Mouse (Mus musculus): ENCODE results near the gene Osgin1. TPM values are rescaled to one million over a fixed set of nuclear protein-coding genes. Genes with fewer than 3 reads are reported as not detected.

The Osgin1 gene
- total and polyA plus RNA-seq, 3 experiments, result 0.10 to 0.49 TPM; not detected in 1

DNA sequence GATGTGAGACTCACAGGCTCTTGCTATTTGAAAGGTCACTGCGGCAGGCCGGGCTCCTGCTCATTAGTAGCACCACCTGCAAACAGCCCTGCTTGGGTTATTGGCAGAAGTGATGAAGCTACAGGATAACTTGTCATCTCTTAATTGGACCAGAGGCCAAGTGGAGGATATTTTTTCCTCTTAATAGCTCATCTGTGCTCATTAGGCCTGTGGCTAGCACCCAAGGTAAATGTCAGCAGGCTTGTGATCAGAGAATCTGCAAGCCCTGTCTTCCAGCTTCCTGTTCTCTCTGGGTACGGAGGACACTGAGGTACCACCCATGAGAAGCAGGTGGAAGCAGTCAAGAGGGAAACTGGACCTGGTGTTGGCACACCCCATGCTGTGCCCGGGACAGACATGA lies 17.2 kb downstream of the Osgin1 start:
- peaks cover 14% of the 10 kb centered on the region for H3K27me3 ChIP-seq (ENCODE audit: insufficient read depth, low read length)
- TF ChIP-seq TAL1 (conservative IDR thresholded peaks at IDR 0.05; ENCODE audit: low read depth, low read length) (no peak), CTCF (IDR thresholded peaks at IDR 0.05; ENCODE audit: low read depth, low read length) (no peak), GATA1 (IDR thresholded peaks at IDR 0.05; ENCODE audit: borderline replicate concordance, low read length) (no peak), POLR2AphosphoS5 (IDR thresholded peaks at IDR 0.05; ENCODE audit: insufficient replicate concordance, low read depth, low read length) (no peak), GATA2 (IDR thresholded peaks at IDR 0.05; ENCODE audit: borderline replicate concordance, low read depth, low read length) (no peak)
- no peak overlapping the region for H3K4me3 ChIP-seq (ENCODE audit: low read depth, low read length)
- H3K36me3 ChIP-seq (replicated peaks), result no peaks in the 10 kb centered on the region
- ATAC-seq (ENCODE audit: extremely low read depth, insufficient number of reproducible peaks, low FRiP score, poor library complexity, severe bottlenecking) (no peak), DNase-seq (ENCODE audit: low spot score) (no peak)
- H3K9me3 ChIP-seq (replicated peaks), result peaks cover 3% of the 10 kb centered on the region; the same call in 1 of the 2 replicates
- H3K4me1 ChIP-seq (ENCODE audit: insufficient read depth, low read depth, low read length), result no peaks in the 10 kb centered on the region

DNA sequence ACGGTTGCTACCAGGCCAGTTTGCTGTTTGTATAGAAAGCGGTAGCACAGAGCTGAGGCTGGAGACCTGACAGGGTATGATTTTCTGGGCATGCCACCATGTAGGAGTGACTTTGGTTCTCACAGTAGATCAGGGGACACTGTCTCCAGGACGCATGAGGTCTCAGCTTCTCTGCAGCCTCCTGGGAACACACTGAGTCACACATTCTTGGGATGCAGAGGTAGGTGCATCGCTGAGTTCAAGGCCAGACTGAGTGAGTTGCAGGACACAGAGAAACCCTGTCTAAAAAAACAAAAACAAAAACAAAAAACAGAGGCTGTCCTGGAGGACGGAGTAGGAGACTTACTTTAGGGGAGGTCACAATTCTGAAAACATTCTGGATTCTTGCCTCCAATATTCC lies 19.0 kb downstream of the Osgin1 start:
- Histone ChIP-seq H3K9me3 (replicated peaks) (no peaks in the 10 kb centered on the region), H3K4me1 (ENCODE audit: insufficient read depth, low read depth, low read length) (no peaks in the 10 kb centered on the region), H3K4me3 (ENCODE audit: low read depth, low read length) (no peak overlapping the region), H3K27me3 (ENCODE audit: insufficient read depth, low read length) (peaks cover 11% of the 10 kb centered on the region), H3K36me3 (replicated peaks) (no peaks in the 10 kb centered on the region)
- TF ChIP-seq GATA1 (IDR thresholded peaks at IDR 0.05; ENCODE audit: borderline replicate concordance, low read length) (no peak), TAL1 (conservative IDR thresholded peaks at IDR 0.05; ENCODE audit: low read depth, low read length) (no peak), CTCF (IDR thresholded peaks at IDR 0.05; ENCODE audit: low read depth, low read length) (no peak), POLR2AphosphoS5 (IDR thresholded peaks at IDR 0.05; ENCODE audit: insufficient replicate concordance, low read depth, low read length) (no peak), GATA2 (IDR thresholded peaks at IDR 0.05; ENCODE audit: borderline replicate concordance, low read depth, low read length) (no peak)
- DNase-seq (ENCODE audit: low spot score) (no peak), ATAC-seq (ENCODE audit: extremely low read depth, insufficient number of reproducible peaks, low FRiP score, poor library complexity, severe bottlenecking) (no peak)

DNA sequence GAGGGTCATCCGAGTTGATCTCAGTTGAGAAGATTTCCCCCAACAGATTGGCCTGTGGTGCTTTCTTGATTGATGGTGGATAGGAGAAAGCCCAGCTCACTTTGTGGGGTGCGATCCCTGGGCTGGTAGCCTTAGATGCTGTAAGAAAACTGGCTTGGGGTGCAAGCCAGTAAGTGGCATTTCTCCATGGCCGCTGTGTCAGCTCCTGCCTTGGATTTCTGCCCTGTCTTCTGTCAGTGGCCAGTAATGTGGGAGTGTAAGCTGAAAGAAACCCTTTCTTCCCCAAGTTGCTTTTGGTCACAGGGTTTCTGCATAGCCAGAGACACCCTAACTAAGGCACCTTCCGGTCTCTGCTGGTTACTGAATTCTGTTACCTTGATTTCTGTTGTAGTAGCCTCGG lies 22.1 kb downstream of the Osgin1 start:
- DNase-seq (ENCODE audit: low spot score) (no peak), ATAC-seq (ENCODE audit: extremely low read depth, insufficient number of reproducible peaks, low FRiP score, poor library complexity, severe bottlenecking) (no peak)
- TF ChIP-seq TAL1 (conservative IDR thresholded peaks at IDR 0.05; ENCODE audit: low read depth, low read length) (no peak), GATA1 (IDR thresholded peaks at IDR 0.05; ENCODE audit: borderline replicate concordance, low read length) (no peak), CTCF (IDR thresholded peaks at IDR 0.05; ENCODE audit: low read depth, low read length) (no peak), POLR2AphosphoS5 (IDR thresholded peaks at IDR 0.05; ENCODE audit: insufficient replicate concordance, low read depth, low read length) (no peak), GATA2 (IDR thresholded peaks at IDR 0.05; ENCODE audit: borderline replicate concordance, low read depth, low read length) (no peak)
- Histone ChIP-seq H3K9me3 (replicated peaks) (no peaks in the 10 kb centered on the region), H3K4me3 (ENCODE audit: low read depth, low read length) (no peak overlapping the region), H3K36me3 (replicated peaks) (no peaks in the 10 kb centered on the region), H3K4me1 (ENCODE audit: insufficient read depth, low read depth, low read length) (no peaks in the 10 kb centered on the region), H3K27me3 (ENCODE audit: insufficient read depth, low read length) (peaks cover 8% of the 10 kb centered on the region)

DNA sequence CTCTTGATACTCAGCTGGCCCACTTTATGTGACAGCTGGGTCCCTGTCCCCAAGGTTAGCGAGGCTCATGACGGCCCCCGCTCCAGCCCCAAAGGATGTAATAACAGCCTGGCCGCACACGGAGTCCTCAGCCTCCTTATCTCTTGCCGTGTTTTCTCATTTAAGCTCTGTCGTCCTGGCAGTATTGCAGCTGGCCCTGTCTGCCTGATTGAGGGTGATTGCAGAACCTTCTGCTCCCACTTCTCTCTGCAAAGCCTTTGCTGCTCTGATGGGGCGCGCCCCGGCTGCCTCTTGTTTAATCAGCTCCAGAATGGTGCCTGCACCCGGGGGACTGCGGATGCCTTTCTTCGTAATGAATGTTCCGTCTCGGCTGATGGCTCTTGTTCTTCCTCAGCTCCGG lies 25.8 kb downstream of the Osgin1 start:
- H3K9me3 ChIP-seq (replicated peaks), result no peaks in the 10 kb centered on the region
- H3K36me3 ChIP-seq (replicated peaks), result no peaks in the 10 kb centered on the region
- H3K4me3 ChIP-seq (ENCODE audit: low read depth, low read length), result no peak overlapping the region
- no peak for TF ChIP-seq POLR2AphosphoS5 (IDR thresholded peaks at IDR 0.05; ENCODE audit: insufficient replicate concordance, low read depth, low read length)
- TF ChIP-seq TAL1 (conservative IDR thresholded peaks at IDR 0.05; ENCODE audit: low read depth, low read length), result no peak
- no peak for TF ChIP-seq GATA2 (IDR thresholded peaks at IDR 0.05; ENCODE audit: borderline replicate concordance, low read depth, low read length)
- peaks cover 9% of the 10 kb centered on the region for H3K27me3 ChIP-seq (ENCODE audit: insufficient read depth, low read length)
- no peak for ATAC-seq (ENCODE audit: extremely low read depth, insufficient number of reproducible peaks, low FRiP score, poor library complexity, severe bottlenecking)
- DNase-seq (ENCODE audit: low spot score), result no peak
- no peaks in the 10 kb centered on the region for H3K4me1 ChIP-seq (ENCODE audit: insufficient read depth, low read depth, low read length)

DNA sequence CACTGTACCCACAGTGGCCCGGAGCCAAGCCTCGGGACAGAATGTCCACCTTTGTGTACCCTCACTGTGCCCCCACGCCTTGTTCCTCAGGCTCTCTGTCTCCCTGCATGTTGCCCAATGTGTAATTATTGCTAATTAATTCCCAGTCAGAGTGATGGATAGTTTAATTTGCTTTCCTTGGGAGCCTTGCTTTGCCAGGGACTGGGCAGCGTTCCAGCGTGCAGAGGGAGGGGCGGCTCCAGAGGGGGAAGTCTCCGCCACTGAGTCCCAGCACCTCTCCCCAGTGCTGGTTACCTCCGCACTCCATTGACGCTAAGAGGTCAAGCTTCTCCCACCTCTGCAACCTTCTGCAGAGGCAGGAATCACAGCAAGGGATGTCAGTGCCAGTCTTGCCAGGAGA lies 27.4 kb downstream of the Osgin1 start:
- ATAC-seq (ENCODE audit: extremely low read depth, insufficient number of reproducible peaks, low FRiP score, poor library complexity, severe bottlenecking), result no peak
- TF ChIP-seq GATA2 (IDR thresholded peaks at IDR 0.05; ENCODE audit: borderline replicate concordance, low read depth, low read length) (no peak), POLR2AphosphoS5 (IDR thresholded peaks at IDR 0.05; ENCODE audit: insufficient replicate concordance, low read depth, low read length) (no peak), TAL1 (conservative IDR thresholded peaks at IDR 0.05; ENCODE audit: low read depth, low read length) (no peak), GATA1 (IDR thresholded peaks at IDR 0.05; ENCODE audit: borderline replicate concordance, low read length) (no peak), CTCF (IDR thresholded peaks at IDR 0.05; ENCODE audit: low read depth, low read length) (no peak)
- Histone ChIP-seq H3K4me1 (ENCODE audit: insufficient read depth, low read depth, low read length) (no peaks in the 10 kb centered on the region), H3K9me3 (replicated peaks) (no peaks in the 10 kb centered on the region), H3K4me3 (ENCODE audit: low read depth, low read length) (no peak overlapping the region), H3K27me3 (ENCODE audit: insufficient read depth, low read length) (peaks cover 2% of the 10 kb centered on the region; the same call in 1 of the 2 replicates), H3K36me3 (replicated peaks) (no peaks in the 10 kb centered on the region)
- DNase-seq (ENCODE audit: low spot score), result no peak

DNA sequence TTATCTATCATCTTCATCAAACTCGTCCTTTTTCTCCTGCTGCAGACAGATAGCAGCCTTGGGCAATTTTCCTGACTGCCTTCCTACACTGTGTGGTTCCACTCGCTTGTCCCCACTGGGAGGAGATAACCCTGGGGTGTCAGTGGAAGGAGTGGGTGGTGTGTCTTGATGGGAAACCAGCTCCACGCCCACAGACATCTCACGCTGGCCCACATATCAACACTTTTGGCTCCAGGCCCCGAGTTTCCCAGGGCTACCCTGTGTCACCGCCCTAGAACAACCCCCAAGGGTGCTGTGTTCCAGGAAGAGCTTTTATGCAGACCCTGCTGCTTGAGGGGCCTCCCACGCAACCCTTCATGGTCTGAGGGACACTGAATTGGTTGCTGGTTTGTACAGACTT lies 29.8 kb downstream of the Osgin1 start:
- peaks cover 2% of the 10 kb centered on the region; the same call in 1 of the 2 replicates for H3K27me3 ChIP-seq (ENCODE audit: insufficient read depth, low read length)
- no peaks in the 10 kb centered on the region for H3K9me3 ChIP-seq (replicated peaks)
- H3K36me3 ChIP-seq (replicated peaks), result no peaks in the 10 kb centered on the region
- no peaks in the 10 kb centered on the region for H3K4me1 ChIP-seq (ENCODE audit: insufficient read depth, low read depth, low read length)
- no peak for TF ChIP-seq GATA2 (IDR thresholded peaks at IDR 0.05; ENCODE audit: borderline replicate concordance, low read depth, low read length)
- TF ChIP-seq CTCF (IDR thresholded peaks at IDR 0.05; ENCODE audit: low read depth, low read length), result no peak
- TF ChIP-seq TAL1 (conservative IDR thresholded peaks at IDR 0.05; ENCODE audit: low read depth, low read length), result no peak
- no peak for TF ChIP-seq GATA1 (IDR thresholded peaks at IDR 0.05; ENCODE audit: borderline replicate concordance, low read length)
- DNase-seq (ENCODE audit: low spot score), result no peak
- no peak overlapping the region for H3K4me3 ChIP-seq (ENCODE audit: low read depth, low read length)
- ATAC-seq (ENCODE audit: extremely low read depth, insufficient number of reproducible peaks, low FRiP score, poor library complexity, severe bottlenecking), result no peak

Data from G1E (cell line).